Mouse (Mus musculus) G1E (cell line): ENCODE results near the gene Fxr2. TPM values are rescaled to one million over a fixed set of nuclear protein-coding genes. Genes with fewer than 3 reads are reported as not detected.

Experiments used
- ATAC-seq: 2 replicates; pipeline ENCODE4 v1.8.0; 2016; ENCODE audit warnings: mild to moderate bottlenecking; ENCODE audit not compliant: insufficient number of reproducible peaks, poor library complexity, low FRiP score, severe bottlenecking; ENCODE audit errors: extremely low read depth
- DNase-seq: peaks from one replicate; pipeline ENCODE4 v3.0.0; 2012; ENCODE audit warnings: low spot score
- H3K27me3 ChIP-seq: 2 replicates; pipeline ENCODE4 v1.6.1; 2012; ENCODE audit warnings: mild to moderate bottlenecking, low read length, inconsistent platforms; ENCODE audit not compliant: insufficient read depth
- H3K36me3 ChIP-seq: replicated peaks from 2 replicates; pipeline ENCODE3; 2012; ENCODE audit warnings: mild to moderate bottlenecking, inconsistent platforms
- H3K4me1 ChIP-seq: 2 replicates; pipeline ENCODE4 v1.6.1; 2012; ENCODE audit warnings: low read depth, low read length, inconsistent platforms, mixed read lengths; ENCODE audit not compliant: insufficient read depth
- H3K4me3 ChIP-seq: 2 replicates; pipeline ENCODE4 v1.5.1; 2012; ENCODE audit warnings: low read depth, mild to moderate bottlenecking, inconsistent platforms, low read length, moderate library complexity, mixed read lengths
- H3K9me3 ChIP-seq: replicated peaks from 2 replicates; pipeline ENCODE4 v1.6.1; 2012; ENCODE audit warnings: inconsistent platforms
- CTCF ChIP-seq: IDR thresholded peaks from 2 replicates; pipeline ENCODE4 v1.5.1; 2012; ENCODE audit warnings: low read depth, low read length, inconsistent platforms, mixed read lengths
- GATA1 ChIP-seq: IDR thresholded peaks from 2 replicates; pipeline ENCODE4 v1.6.1; 2012; ENCODE audit warnings: borderline replicate concordance, low read length, inconsistent platforms, mixed read lengths
- GATA2 ChIP-seq: IDR thresholded peaks from 2 replicates; pipeline ENCODE4 v1.6.1; 2012; ENCODE audit warnings: low read depth, low read length, inconsistent platforms, borderline replicate concordance
- POLR2AphosphoS5 ChIP-seq: IDR thresholded peaks from 2 replicates; pipeline ENCODE4 v1.6.1; 2012; ENCODE audit warnings: low read depth, low read length, inconsistent platforms; ENCODE audit not compliant: insufficient replicate concordance
- TAL1 ChIP-seq: conservative IDR thresholded peaks from 2 replicates; pipeline ENCODE4 v1.6.1; 2012; ENCODE audit warnings: low read depth, low read length, inconsistent platforms, mixed read lengths
- polyA plus RNA-seq: library from polyadenylated mRNA; stranded (reverse); fragments of >175 nt; gene quantifications from 2 replicates; pipeline ENCODE4 v1.2.3, GENCODE M21; 2012
- total RNA-seq, 2 experiments: library from RNA; stranded (forward) in 1 of 2; stranded (reverse) in 1 of 2; fragments of 200-1000 nt in 1 of 2; fragments of >200 nt in 1 of 2; fragmentation: Nextera tagmentation in 1 of 2; gene quantifications; 2 replicates each; pipeline ENCODE4 v1.2.3; 2014 to 2017

The Fxr2 gene
- total and polyA plus RNA-seq, 3 experiments, result 44.9 to 92.9 (median 82.4) TPM

- Histone ChIP-seq H3K36me3 (peaks cover 54% of the 10 kb centered on the region), H3K27me3 (no peaks in the 10 kb centered on the region), H3K9me3 (no peaks in the 10 kb centered on the region), H3K4me3 (no peak overlapping the region), H3K4me1 (peaks cover 77% of the 10 kb centered on the region)
- ATAC-seq (no peak), DNase-seq (no peak)
- TF ChIP-seq GATA2, result no peak
Measured at GRCm38 (mm10) chr11:69601768-69602167, 31.0 kb upstream of the Fxr2 start.

- Histone ChIP-seq H3K4me3 (peak overlapping the region; percentile 80; the same call in 1 of the 2 replicates), H3K4me1 (peaks cover 93% of the 10 kb centered on the region), H3K27me3 (no peaks in the 10 kb centered on the region), H3K9me3 (no peaks in the 10 kb centered on the region), H3K36me3 (peaks cover 46% of the 10 kb centered on the region)
- no peak for DNase-seq
- TF ChIP-seq GATA1, result no peak
- TF ChIP-seq GATA2, result no peak
- no peak for TF ChIP-seq POLR2AphosphoS5
- TF ChIP-seq TAL1, result no peak
- ATAC-seq, result no peak
Measured at GRCm38 (mm10) chr11:69603516-69603915, 29.3 kb upstream of the Fxr2 start.

GRCm38 (mm10) chr11:69604347-69604746 lies 28.4 kb upstream of the Fxr2 start:
- no peak for ATAC-seq
- H3K9me3 ChIP-seq, result no peaks in the 10 kb centered on the region
- peak overlapping the region; percentile 80 for H3K4me3 ChIP-seq
- peaks cover 93% of the 10 kb centered on the region for H3K4me1 ChIP-seq
- peaks cover 40% of the 10 kb centered on the region for H3K36me3 ChIP-seq
- TF ChIP-seq TAL1, result no peak
- TF ChIP-seq GATA1, result no peak
- no peak for TF ChIP-seq GATA2
- no peak for TF ChIP-seq CTCF
- TF ChIP-seq POLR2AphosphoS5, result no peak
- no peak for DNase-seq
- H3K27me3 ChIP-seq, result no peaks in the 10 kb centered on the region

GRCm38 (mm10) chr11:69604795-69605664 lies 27.8 kb upstream of the Fxr2 start:
- H3K9me3 ChIP-seq, result no peaks in the 10 kb centered on the region
- H3K4me3 ChIP-seq, result peak overlapping the region; percentile 80
- no peaks in the 10 kb centered on the region for H3K27me3 ChIP-seq
- DNase-seq (no peak), ATAC-seq (no peak)
- TF ChIP-seq GATA2 (no peak), GATA1 (no peak), TAL1 (no peak), POLR2AphosphoS5 (no peak), CTCF (no peak)
- H3K4me1 ChIP-seq, result peaks cover 91% of the 10 kb centered on the region
- H3K36me3 ChIP-seq, result peaks cover 40% of the 10 kb centered on the region

- peaks cover 33% of the 10 kb centered on the region for H3K36me3 ChIP-seq
- peaks cover 90% of the 10 kb centered on the region for H3K4me1 ChIP-seq
- ATAC-seq (peak; percentile 79), DNase-seq (peak; percentile 89)
- H3K27me3 ChIP-seq, result no peaks in the 10 kb centered on the region
- no peaks in the 10 kb centered on the region for H3K9me3 ChIP-seq
- peak within 1 kb of the TSS; percentile 80 for H3K4me3 ChIP-seq
- TF ChIP-seq POLR2AphosphoS5 (peak; percentile 69; the same call in 1 of the 2 replicates), GATA1 (no peak), TAL1 (no peak), GATA2 (no peak), CTCF (no peak)
Measured at GRCm38 (mm10) chr11:69605726-69606490, 26.9 kb upstream of the Fxr2 start, which contains the start of gene Atp1b2. Atp1b2 (minus strand) TSS chr11:69605942.

- no peak for ATAC-seq
- H3K9me3 ChIP-seq, result no peaks in the 10 kb centered on the region
- H3K4me1 ChIP-seq, result peaks cover 89% of the 10 kb centered on the region
- TF ChIP-seq GATA1 (no peak), CTCF (no peak), POLR2AphosphoS5 (no peak), TAL1 (no peak), GATA2 (no peak)
- no peak for DNase-seq
- H3K36me3 ChIP-seq, result peaks cover 29% of the 10 kb centered on the region
- peak overlapping the region; percentile 68 for H3K4me3 ChIP-seq
- no peaks in the 10 kb centered on the region for H3K27me3 ChIP-seq
Measured at GRCm38 (mm10) chr11:69606491-69606795, 26.3 kb upstream of the Fxr2 start.
